Mouse (Mus musculus): ENCODE results near the gene Diaph2. TPM values are rescaled to one million over a fixed set of nuclear protein-coding genes. Genes with fewer than 3 reads are reported as not detected.

Gene Diaph2
- polyA plus RNA-seq, 1 experiment: 3.6 TPM

DNA sequence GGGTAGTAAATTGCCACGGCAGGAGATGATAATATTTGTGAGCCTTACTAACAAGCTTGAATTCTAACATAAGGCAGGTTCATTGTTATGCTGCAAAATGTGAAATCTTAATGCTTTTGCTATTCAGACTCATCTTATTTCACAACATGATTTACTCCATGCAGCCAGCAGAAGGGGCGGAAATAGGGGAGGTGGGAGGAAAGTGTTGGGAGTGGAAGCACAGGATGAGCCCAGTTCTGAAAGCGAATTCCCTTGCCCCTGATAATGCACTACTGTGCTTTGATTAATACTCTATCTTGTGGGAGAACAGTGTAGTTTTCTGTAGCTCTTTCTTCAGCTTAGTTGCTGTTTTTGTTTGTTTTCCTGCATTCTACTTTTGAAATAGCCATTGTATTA lies 753.9 kb downstream of the Diaph2 start:
- Histone ChIP-seq H3K36me3 (ENCODE audit: control insufficient read depth, insufficient read depth, low read length) (no peaks in the 10 kb centered on the region), H3K4me1 (ENCODE audit: control insufficient read depth, insufficient read depth, low read length) (no peaks in the 10 kb centered on the region), H3K27ac (ENCODE audit: control insufficient read depth, insufficient read depth, low read depth, low read length) (no peak overlapping the region), H3K27me3 (ENCODE audit: control insufficient read depth, insufficient read depth, low read length) (no peaks in the 10 kb centered on the region), H3K4me3 (ENCODE audit: control insufficient read depth, low read depth, low read length) (no peak overlapping the region)
- TF ChIP-seq POLR2A (IDR thresholded peaks at IDR 0.05; ENCODE audit: control insufficient read depth, low read depth, low read length): no peak
- no peak for TF ChIP-seq CTCF (IDR thresholded peaks at IDR 0.05; ENCODE audit: control insufficient read depth, insufficient read depth, insufficient replicate concordance, low read depth, low read length)

DNA sequence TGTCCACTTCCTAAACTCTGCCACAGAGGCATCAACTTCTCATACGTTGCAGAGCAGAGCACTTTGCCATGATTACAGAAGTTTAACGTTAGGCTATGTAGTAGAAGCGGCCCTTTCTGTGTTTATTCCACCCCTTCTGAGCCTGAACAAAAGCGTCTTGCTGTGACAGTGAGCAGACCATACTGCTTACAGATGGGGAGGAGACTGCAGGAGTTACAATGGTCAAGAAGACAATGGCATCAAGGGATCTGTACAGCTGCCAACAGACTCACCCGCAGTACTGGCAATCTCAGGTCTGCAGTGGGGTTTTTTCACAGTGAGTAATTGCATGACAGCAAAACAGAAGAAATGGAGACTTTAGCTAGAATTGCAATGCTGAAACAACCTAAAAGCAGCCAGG lies 756.1 kb downstream of the Diaph2 start:
- Histone ChIP-seq H3K27me3 (ENCODE audit: control insufficient read depth, insufficient read depth, low read length) (no peaks in the 10 kb centered on the region), H3K4me1 (ENCODE audit: control insufficient read depth, insufficient read depth, low read length) (no peaks in the 10 kb centered on the region), H3K27ac (ENCODE audit: control insufficient read depth, insufficient read depth, low read depth, low read length) (no peak overlapping the region), H3K4me3 (ENCODE audit: control insufficient read depth, low read depth, low read length) (no peak overlapping the region), H3K36me3 (ENCODE audit: control insufficient read depth, insufficient read depth, low read length) (no peaks in the 10 kb centered on the region)
- no peak for TF ChIP-seq POLR2A (IDR thresholded peaks at IDR 0.05; ENCODE audit: control insufficient read depth, low read depth, low read length)
- no peak for TF ChIP-seq CTCF (IDR thresholded peaks at IDR 0.05; ENCODE audit: control insufficient read depth, insufficient read depth, insufficient replicate concordance, low read depth, low read length)

Data from testis, adult 2 months (tissue).